8 mouse cellular contexts compared by ENCODE assay signal in the genomic region with DNA sequence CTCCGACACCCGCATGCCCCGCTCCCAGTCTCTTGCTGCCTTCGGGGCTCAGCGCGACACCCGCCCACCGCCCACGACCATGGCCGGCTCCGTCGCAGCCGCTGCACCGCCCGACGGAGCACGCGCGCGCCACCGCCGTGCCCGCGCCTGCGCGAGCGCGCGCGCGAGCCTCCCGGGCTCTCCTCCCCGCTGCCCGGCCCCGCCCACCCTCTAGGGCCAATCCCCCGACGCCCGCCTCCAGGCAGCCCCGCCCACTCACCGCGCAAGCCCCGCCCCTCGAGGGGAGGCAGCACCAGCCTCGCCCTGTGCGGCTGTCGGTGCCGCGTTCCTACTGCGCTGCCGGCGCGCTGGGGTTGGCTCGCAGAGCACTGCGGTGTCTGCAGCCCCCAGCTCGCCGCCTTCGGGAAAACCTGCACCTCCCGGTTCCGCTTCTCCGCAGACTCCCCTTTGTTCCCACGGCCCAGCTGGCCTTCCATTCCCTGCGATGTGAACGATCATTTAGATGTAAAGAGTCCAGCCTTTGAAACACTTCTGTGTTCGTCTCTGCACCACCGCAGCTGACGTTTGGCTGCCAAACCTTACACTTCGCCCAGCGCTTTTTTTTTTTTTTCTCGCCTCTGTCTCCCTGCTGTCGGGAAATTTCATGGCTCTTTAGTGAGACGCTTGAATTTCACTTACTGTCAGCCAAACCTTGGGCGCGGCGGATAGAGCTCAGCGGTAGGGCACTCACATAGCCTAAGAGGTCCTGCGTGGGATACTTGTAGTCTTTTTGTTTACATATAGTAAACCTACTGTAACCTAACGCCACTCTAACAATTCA. TPM values are rescaled to one million over a fixed set of nuclear protein-coding genes. Genes with fewer than 3 reads are reported as not detected.
DNase-seq lines count a peak whose midpoint lies in the region; ATAC-seq and TF ChIP-seq lines count a peak whose summit lies in the region.

A gene (minus strand): TSS at position 559 of the 820 bp plus-strand sequence.

- H3K27me3 ChIP-seq in G1E (ENCODE audit: insufficient read depth, low read length): 0 out of 2 replicates have a peak, but pooled peaks cover 3% of the 10 kb centered on the region
- H3K27me3 ChIP-seq in forebrain, postnatal 0 days (ENCODE audit: insufficient read depth, low read length): no peaks in the 10 kb centered on the region
- peaks cover 5% of the 10 kb centered on the region for H3K27me3 ChIP-seq in lung, embryonic 16.5 days (ENCODE audit: control insufficient read depth, insufficient read depth, low read depth, low read length)

- H3K9me3 ChIP-seq in G1E (replicated peaks): no peaks in the 10 kb centered on the region
- H3K9me3 ChIP-seq in forebrain, postnatal 0 days (ENCODE audit: low read length): no peaks in the 10 kb centered on the region
- H3K9me3 ChIP-seq in lung, embryonic 16.5 days (ENCODE audit: control insufficient read depth, low read length): no peaks in the 10 kb centered on the region

- H3K4me3 ChIP-seq in G1E (ENCODE audit: low read depth, low read length): peak within 1 kb of the TSS; percentile 94
- H3K4me3 ChIP-seq in forebrain, postnatal 0 days (ENCODE audit: low read depth, low read length): peak within 1 kb of the TSS; percentile 87
- peak within 1 kb of the TSS; percentile 84 for H3K4me3 ChIP-seq in lung, embryonic 16.5 days (ENCODE audit: low read length)

- H3K36me3 ChIP-seq in G1E (replicated peaks): peaks cover 10% of the 10 kb centered on the region
- H3K36me3 ChIP-seq in forebrain, postnatal 0 days (ENCODE audit: insufficient read depth): no peaks in the 10 kb centered on the region
- H3K36me3 ChIP-seq in lung, embryonic 16.5 days (ENCODE audit: control insufficient read depth, insufficient read depth, low read length): no peaks in the 10 kb centered on the region

- TF ChIP-seq CTCF in G1E (IDR thresholded peaks at IDR 0.05; ENCODE audit: low read depth, low read length): no peak
- TF ChIP-seq CTCF in forebrain, postnatal 0 days (IDR thresholded peaks at IDR 0.05; ENCODE audit: low read depth): no peak

- peak; percentile 89 for ATAC-seq in G1E (ENCODE audit: extremely low read depth, insufficient number of reproducible peaks, low FRiP score, poor library complexity, severe bottlenecking)
- ATAC-seq in forebrain, postnatal 0 days: peak; percentile 95
- peak; percentile 87 to 95 for ATAC-seq in hematopoietic stem cell, adult 5-6 weeks (replicated peaks in 1 of 2; ENCODE audit: insufficient read depth in 1 of 2, low FRiP score in 2 of 2, low TSS enrichment in 1 of 2, low read depth in 1 of 2, poor library complexity in 2 of 2, severe bottlenecking in 2 of 2)
- ATAC-seq in lung, embryonic 16.5 days (ENCODE audit: low read depth): peak; percentile 99

- H3K27ac ChIP-seq in forebrain, postnatal 0 days (ENCODE audit: low read depth, low read length): peak within 1 kb of the TSS; percentile 97
- peak within 1 kb of the TSS; percentile 73 for H3K27ac ChIP-seq in lung, embryonic 16.5 days (ENCODE audit: low read length)

- under 1% methylated on average over 59 of the region's 77 CpGs for WGBS in forebrain, postnatal 0 days
- WGBS in lung, embryonic 16.5 days: under 1% methylated on average over 67 of the region's 77 CpGs

- peak; percentile 92 for DNase-seq in G1E (ENCODE audit: low spot score)
- peak; percentile 98 to 99 for DNase-seq in cerebellum, adult 18-20 months
- peak; percentile 97 for DNase-seq in forebrain, postnatal 0 days
- DNase-seq in layer of hippocampus, adult 9-10 months (ENCODE audit: low spot score): peak; percentile 74
- peak; percentile 95 for DNase-seq in ovary, postnatal 10 days (ENCODE audit: low spot score)
- peak; percentile 98 to 100 for DNase-seq in thymus, postnatal 10 days (ENCODE audit: low spot score in 2 of 2)

- peak within 1 kb of the TSS; percentile 89 for H3K9ac ChIP-seq in forebrain, postnatal 0 days
- H3K9ac ChIP-seq in lung, embryonic 16.5 days (ENCODE audit: low read length): peak within 1 kb of the TSS; percentile 83

- H3K4me1 ChIP-seq in G1E (ENCODE audit: insufficient read depth, low read depth, low read length): peaks cover 54% of the 10 kb centered on the region
- peaks cover 15% of the 10 kb centered on the region; the same call in 1 of the 2 replicates for H3K4me1 ChIP-seq in forebrain, postnatal 0 days (ENCODE audit: insufficient read depth)
- peaks cover 2% of the 10 kb centered on the region; the same call in 1 of the 2 replicates for H3K4me1 ChIP-seq in lung, embryonic 16.5 days (replicated peaks; ENCODE audit: control insufficient read depth, insufficient read depth, low read length)

- peak within 1 kb of the TSS; percentile 62 for H3K4me2 ChIP-seq in forebrain, postnatal 0 days (ENCODE audit: low read depth)
- H3K4me2 ChIP-seq in lung, embryonic 16.5 days (ENCODE audit: low read depth, low read length): peak within 1 kb of the TSS; percentile 75

RNA-seq across cellular contexts. Expression of the gene that starts here (rescaled TPM):
- total RNA-seq in G1E (2014; fragmentation: Nextera tagmentation) (15.6 and 16.8 TPM in 2 replicates), G1E (2017) (4.0 and 4.1 TPM in 2 replicates)
- 0.78 and 0.98 TPM in 2 replicates for polyA plus RNA-seq in G1E (2012)
- total RNA-seq in forebrain, postnatal 0 days (2014; rRNA removed): 5.4 and 5.7 TPM in 2 replicates
- 2.1 and 2.2 TPM in 2 replicates for polyA plus RNA-seq in forebrain, postnatal 0 days (2015; fragmentation: Nextera tagmentation; extraction: Ambion mirVana)
- 4.2 and 5.3 TPM in 2 replicates for total RNA-seq in hematopoietic stem cell, adult 5-6 weeks (2017)
- polyA plus RNA-seq in lung, embryonic 16.5 days (2015; fragmentation: Nextera tagmentation; extraction: Ambion mirVana): 1.3 and 1.6 TPM in 2 replicates

Comparison
In these comparisons a context has a peak if more than half of its experiments do, and no peak if none do; other contexts are left out.
1. Peak in every context shown above with its lines: DNase-seq, ATAC-seq, H3K4me3 ChIP-seq and H3K27ac ChIP-seq.